24 mouse cellular contexts compared by ENCODE assay signal in genomic region chr9:21969304-21969703, GRCm38 (mm10). TPM values are rescaled to one million over a fixed set of nuclear protein-coding genes. Genes with fewer than 3 reads are reported as not detected.
DNase-seq lines count a peak whose midpoint lies in the region; ATAC-seq and TF ChIP-seq lines count a peak whose summit lies in the region.
"Had no signal": no experiment of that assay in that cellular context is flagged by ENCODE, and none has a peak within 500 bp of the region (broad histone marks: within the 10 kb centered on the region; RNA-seq: fewer than 3 reads in every experiment).

No protein-coding gene starts in this region.

- H3K4me2 ChIP-seq in midbrain, embryonic 11.5 days, result no peak overlapping the region
- no peak overlapping the region for H3K4me2 ChIP-seq in midbrain, embryonic 13.5 days (replicated peaks)
- H3K4me2 ChIP-seq: embryonic facial prominence, embryonic 12.5 days; forebrain, embryonic 13.5 days; forebrain, embryonic 15.5 days had no signal

- ATAC-seq in midbrain, embryonic 11.5 days (ENCODE audit: low FRiP score), result no peak
- no peak for ATAC-seq in midbrain, embryonic 13.5 days
- peak; percentile 79 for ATAC-seq in granulocyte monocyte progenitor cell, adult 5-6 weeks (replicated peaks; ENCODE audit: poor library complexity, severe bottlenecking)
- peak; percentile 64 for ATAC-seq in megakaryocyte progenitor cell, adult 5-6 weeks (replicated peaks; ENCODE audit: poor library complexity)
- ATAC-seq: activated CD4-positive, CD25-positive, alpha-beta regulatory T cell, adult 4 months; CD4-positive, CD25-positive, alpha-beta regulatory T cell, adult 4 months; forebrain, embryonic 13.5 days; forebrain, embryonic 15.5 days; forebrain, postnatal 0 days; Patski had no signal

- H3K9me3 ChIP-seq in midbrain, embryonic 11.5 days (ENCODE audit: control insufficient read depth, low read length), result no peaks in the 10 kb centered on the region
- H3K9me3 ChIP-seq in midbrain, embryonic 13.5 days, result no peaks in the 10 kb centered on the region
- H3K9me3 ChIP-seq: embryonic facial prominence, embryonic 10.5 days; embryonic facial prominence, embryonic 12.5 days; forebrain, embryonic 13.5 days; forebrain, embryonic 15.5 days; G1E had no signal

- no peak for TF ChIP-seq POLR2A in cerebellum, adult 2 months (IDR thresholded peaks at IDR 0.05; ENCODE audit: borderline replicate concordance, insufficient read depth, low read length)

- 61% methylated on average over 4 of the region's 4 CpGs for WGBS in cerebellum, adult 2 months
- WGBS in midbrain, embryonic 11.5 days, result 93% methylated on average over 4 of the region's 4 CpGs
- 93% methylated on average over 4 of the region's 4 CpGs for WGBS in midbrain, embryonic 13.5 days

- TF ChIP-seq CTCF in cerebellum, adult 2 months (IDR thresholded peaks at IDR 0.05; ENCODE audit: borderline replicate concordance, insufficient read depth, low read depth, low read length), result no peak

- no peaks in the 10 kb centered on the region for H3K36me3 ChIP-seq in midbrain, embryonic 11.5 days (ENCODE audit: control insufficient read depth, insufficient read depth, low read length)
- H3K36me3 ChIP-seq in midbrain, embryonic 13.5 days, result no peaks in the 10 kb centered on the region
- H3K36me3 ChIP-seq: embryonic facial prominence, embryonic 10.5 days; embryonic facial prominence, embryonic 12.5 days; forebrain, embryonic 15.5 days; G1E had no signal

- no peak overlapping the region for H3K9ac ChIP-seq in midbrain, embryonic 11.5 days (ENCODE audit: low read length)
- H3K9ac ChIP-seq in midbrain, embryonic 13.5 days (replicated peaks), result no peak overlapping the region
- H3K9ac ChIP-seq: embryonic facial prominence, embryonic 12.5 days; forebrain, embryonic 13.5 days; forebrain, embryonic 15.5 days; forebrain, postnatal 0 days had no signal

- DNase-seq in cerebellum, adult 2 months, result no peak
- no peak for DNase-seq in cerebellum, adult 18-20 months
- DNase-seq in midbrain, embryonic 11.5 days (ENCODE audit: low spot score, missing footprints), result peak; percentile 35
- DNase-seq in thymus, postnatal 36 days, result no peak
- DNase-seq in cerebellum, adult 9-10 months, result no peak
- DNase-seq: adrenal gland, postnatal 10 days; adrenal gland, postnatal 36 days; B cell, adult 2 months; cerebellum, adult 11-12 months; cerebellum, adult 9-11 months; cerebellum, postnatal 25 days; forebrain, postnatal 0 days had no signal

- H3K27me3 ChIP-seq in cerebellum, adult 2 months (ENCODE audit: control insufficient read depth, insufficient read depth, low read length), result no peaks in the 10 kb centered on the region
- no peaks in the 10 kb centered on the region; the same call in 1 of the 2 replicates for H3K27me3 ChIP-seq in midbrain, embryonic 11.5 days (ENCODE audit: control insufficient read depth, insufficient read depth, low read length)
- H3K27me3 ChIP-seq in midbrain, embryonic 13.5 days, result 0 out of 2 replicates have a peak, but pooled peaks cover under 1% of the 10 kb centered on the region
- H3K27me3 ChIP-seq: embryonic facial prominence, embryonic 12.5 days; Patski had no signal

- H3K4me1 ChIP-seq in cerebellum, adult 2 months (ENCODE audit: control insufficient read depth, insufficient read depth, low read length), result peaks cover 7% of the 10 kb centered on the region
- no peaks in the 10 kb centered on the region for H3K4me1 ChIP-seq in midbrain, embryonic 11.5 days (ENCODE audit: control insufficient read depth, insufficient read depth, low read length)
- no peaks in the 10 kb centered on the region for H3K4me1 ChIP-seq in midbrain, embryonic 13.5 days (replicated peaks)
- H3K4me1 ChIP-seq: embryonic facial prominence, embryonic 10.5 days; embryonic facial prominence, embryonic 12.5 days; forebrain, embryonic 13.5 days; forebrain, embryonic 15.5 days had no signal

- H3K27ac ChIP-seq in cerebellum, adult 2 months (ENCODE audit: insufficient read depth, low read length), result peak overlapping the region; percentile 23; the same call in 1 of the 2 replicates
- no peak overlapping the region for H3K27ac ChIP-seq in midbrain, embryonic 11.5 days (ENCODE audit: low read depth, low read length)
- no peak overlapping the region for H3K27ac ChIP-seq in midbrain, embryonic 13.5 days
- H3K27ac ChIP-seq: embryonic facial prominence, embryonic 10.5 days; embryonic facial prominence, embryonic 12.5 days; forebrain, embryonic 13.5 days; forebrain, embryonic 15.5 days had no signal

- no peak overlapping the region for H3K4me3 ChIP-seq in cerebellum, adult 2 months (replicated peaks; ENCODE audit: insufficient read depth, low read depth, low read length)
- H3K4me3 ChIP-seq in midbrain, embryonic 11.5 days (ENCODE audit: low read depth, low read length), result no peak overlapping the region
- no peak overlapping the region for H3K4me3 ChIP-seq in midbrain, embryonic 13.5 days (replicated peaks)
- H3K4me3 ChIP-seq: embryonic facial prominence, embryonic 10.5 days; embryonic facial prominence, embryonic 12.5 days; forebrain, embryonic 13.5 days; forebrain, embryonic 15.5 days had no signal

RNA-seq across cellular contexts. Expression of gene Epor, which starts 6.0 kb away (rescaled TPM):
- polyA plus RNA-seq in cerebellum, adult 2 months (2012; rRNA removed), result 9.2 and 10.4 TPM in 2 replicates
- polyA plus RNA-seq in midbrain, embryonic 11.5 days (2014; fragmentation: Nextera tagmentation; extraction: Ambion mirVana), result 3.4 and 5.2 TPM in 2 replicates
- polyA plus RNA-seq in midbrain, embryonic 13.5 days (2015; fragmentation: Nextera tagmentation; extraction: Ambion mirVana), result 1.4 and 2.5 TPM in 2 replicates
- total RNA-seq in granulocyte monocyte progenitor cell, adult 5-6 weeks (2014; fragmentation: Nextera tagmentation), result 0.21 and 0.41 TPM in 2 replicates
- 0.77 TPM in 1 of 2 replicates, not detected in the other for total RNA-seq in granulocyte monocyte progenitor cell, adult 5-6 weeks (2017)
- 3.0 and 6.0 TPM in 2 replicates for total RNA-seq in megakaryocyte progenitor cell, adult 5-6 weeks (2015)
- total RNA-seq in megakaryocyte progenitor cell, adult 5-6 weeks (2017), result 3.8 and 5.0 TPM in 2 replicates
- polyA plus RNA-seq: CD4-positive, CD25-positive, alpha-beta regulatory T cell, adult 4 months had no signal

RNA-seq across cellular contexts. Expression of gene Swsap1, which starts 13.7 kb away (rescaled TPM):
- polyA plus RNA-seq in cerebellum, adult 2 months (2012; rRNA removed), result 12.2 and 12.8 TPM in 2 replicates
- 20.3 and 22.3 TPM in 2 replicates for polyA plus RNA-seq in midbrain, embryonic 11.5 days (2014; fragmentation: Nextera tagmentation; extraction: Ambion mirVana)
- 9.8 and 12.6 TPM in 2 replicates for polyA plus RNA-seq in midbrain, embryonic 13.5 days (2015; fragmentation: Nextera tagmentation; extraction: Ambion mirVana)
- total RNA-seq in granulocyte monocyte progenitor cell, adult 5-6 weeks (2014; fragmentation: Nextera tagmentation), result 7.8 and 9.9 TPM in 2 replicates
- total RNA-seq in granulocyte monocyte progenitor cell, adult 5-6 weeks (2017), result 7.6 and 8.2 TPM in 2 replicates
- 8.1 and 9.0 TPM in 2 replicates for total RNA-seq in megakaryocyte progenitor cell, adult 5-6 weeks (2015)
- 4.1 and 5.8 TPM in 2 replicates for total RNA-seq in megakaryocyte progenitor cell, adult 5-6 weeks (2017)

RNA-seq across cellular contexts. Expression of gene Rgl3, which starts 19.9 kb away (rescaled TPM):
- polyA plus RNA-seq in cerebellum, adult 2 months (2012; rRNA removed), result 67.6 and 83.3 TPM in 2 replicates
- polyA plus RNA-seq in midbrain, embryonic 11.5 days (2014; fragmentation: Nextera tagmentation; extraction: Ambion mirVana), result 0.97 and 2.2 TPM in 2 replicates
- 1.0 and 1.4 TPM in 2 replicates for polyA plus RNA-seq in midbrain, embryonic 13.5 days (2015; fragmentation: Nextera tagmentation; extraction: Ambion mirVana)
- total RNA-seq in granulocyte monocyte progenitor cell, adult 5-6 weeks (2014; fragmentation: Nextera tagmentation), result not detected in 2 replicates
- total RNA-seq in granulocyte monocyte progenitor cell, adult 5-6 weeks (2017), result not detected in 2 replicates
- total RNA-seq in megakaryocyte progenitor cell, adult 5-6 weeks (2015), result not detected in 2 replicates
- not detected in 2 replicates for total RNA-seq in megakaryocyte progenitor cell, adult 5-6 weeks (2017)
- total RNA-seq: CH12.LX had no signal
- polyA plus RNA-seq: activated CD4-positive, CD25-positive, alpha-beta regulatory T cell, adult 4 months; CD4-positive, CD25-positive, alpha-beta regulatory T cell, adult 4 months; G1E had no signal

RNA-seq across cellular contexts. Expression of gene Plppr2, which starts 32.5 kb away (rescaled TPM):
- polyA plus RNA-seq in cerebellum, adult 2 months (2012; rRNA removed), result 97.5 and 106 TPM in 2 replicates
- polyA plus RNA-seq in midbrain, embryonic 11.5 days (2014; fragmentation: Nextera tagmentation; extraction: Ambion mirVana), result 19.1 and 22.2 TPM in 2 replicates
- 65.8 and 72.0 TPM in 2 replicates for polyA plus RNA-seq in midbrain, embryonic 13.5 days (2015; fragmentation: Nextera tagmentation; extraction: Ambion mirVana)
- 0.58 and 1.4 TPM in 2 replicates for total RNA-seq in granulocyte monocyte progenitor cell, adult 5-6 weeks (2014; fragmentation: Nextera tagmentation)
- not detected in 2 replicates for total RNA-seq in granulocyte monocyte progenitor cell, adult 5-6 weeks (2017)
- total RNA-seq in megakaryocyte progenitor cell, adult 5-6 weeks (2015), result 0.42 TPM in 2 replicates
- 0.21 TPM in 1 of 2 replicates, not detected in the other for total RNA-seq in megakaryocyte progenitor cell, adult 5-6 weeks (2017)
- total RNA-seq: CH12.LX had no signal

RNA-seq across cellular contexts. Expression of gene Ccdc151, which starts 33.1 kb away (rescaled TPM):
- polyA plus RNA-seq in cerebellum, adult 2 months (2012; rRNA removed), result 2.4 and 2.7 TPM in 2 replicates
- 4.7 and 6.3 TPM in 2 replicates for polyA plus RNA-seq in midbrain, embryonic 11.5 days (2014; fragmentation: Nextera tagmentation; extraction: Ambion mirVana)
- polyA plus RNA-seq in midbrain, embryonic 13.5 days (2015; fragmentation: Nextera tagmentation; extraction: Ambion mirVana), result 3.9 and 4.9 TPM in 2 replicates
- not detected in 2 replicates for total RNA-seq in granulocyte monocyte progenitor cell, adult 5-6 weeks (2014; fragmentation: Nextera tagmentation)
- not detected in 2 replicates for total RNA-seq in granulocyte monocyte progenitor cell, adult 5-6 weeks (2017)
- total RNA-seq in megakaryocyte progenitor cell, adult 5-6 weeks (2015), result not detected in 2 replicates
- not detected in 2 replicates for total RNA-seq in megakaryocyte progenitor cell, adult 5-6 weeks (2017)
- polyA plus RNA-seq: activated CD4-positive, CD25-positive, alpha-beta regulatory T cell, adult 4 months; CD4-positive, CD25-positive, alpha-beta regulatory T cell, adult 4 months had no signal

Comparison
In these comparisons a context has a peak if more than half of its experiments do, and no peak if none do; other contexts are left out.
1. ATAC-seq: peak in granulocyte monocyte progenitor cell, adult 5-6 weeks (single experiment) and megakaryocyte progenitor cell, adult 5-6 weeks (single experiment); none in midbrain, embryonic 11.5 days (single experiment) and midbrain, embryonic 13.5 days (single experiment).
2. RNA of gene Rgl3, which starts 19.9 kb away (polyA plus RNA-seq): 67.6 to 83.3 TPM in cerebellum, adult 2 months; 0.97 to 2.2 TPM in midbrain, embryonic 11.5 days and 1.0 to 1.4 TPM in midbrain, embryonic 13.5 days; every median in the first group is over 10 times any median in the second.